Mouse (Mus musculus) stomach, embryonic 16.5 days (tissue): Measurements from ENCODE around the gene Wbp2. TPM values are rescaled to one million over a fixed set of nuclear protein-coding genes. Genes with fewer than 3 reads are reported as not detected.
"Not testable (repeated sequence)": the region's sequence is repeated elsewhere in the genome, so short reads cannot be mapped to it uniquely, and the experiment has no call there.

Experiments used
- ATAC-seq: fragments of 200-750 bp; cut with Nextera tagmentation; 2 replicates; pipeline ENCODE4 v1.8.0; 2017; ENCODE audit warnings: moderate number of reproducible peaks, moderate TSS enrichment; ENCODE audit not compliant: insufficient read depth, low FRiP score
- H3K27ac ChIP-seq: fragments of 300-500 bp; sonication (generic); 2 replicates; pipeline ENCODE4 v1.5.1; 2014; ENCODE audit warnings: low read length
- H3K27me3 ChIP-seq: fragments of 300-500 bp; sonication (generic); 2 replicates; pipeline ENCODE4 v1.6.1; 2014; ENCODE audit warnings: low read length, control low read depth, mixed read lengths; ENCODE audit not compliant: control insufficient read depth, insufficient read depth
- H3K36me3 ChIP-seq: fragments of 300-500 bp; sonication (generic); 2 replicates; pipeline ENCODE4 v1.6.1; 2014; ENCODE audit warnings: low read length; ENCODE audit not compliant: control insufficient read depth, insufficient read depth
- H3K4me1 ChIP-seq: fragments of 300-500 bp; sonication (generic); 2 replicates; pipeline ENCODE4 v1.6.1; 2014; ENCODE audit warnings: low read length, control low read depth, mixed read lengths; ENCODE audit not compliant: control insufficient read depth, insufficient read depth
- H3K4me2 ChIP-seq: fragments of 300-500 bp; sonication (generic); 2 replicates; pipeline ENCODE4 v1.6.1; 2014; ENCODE audit warnings: low read depth, low read length, mixed read lengths
- H3K4me3 ChIP-seq: fragments of 300-500 bp; sonication (generic); replicated peaks from 2 replicates; pipeline ENCODE4 v1.5.1; 2014; ENCODE audit warnings: mild to moderate bottlenecking, low read length
- H3K9ac ChIP-seq: fragments of 300-500 bp; sonication (generic); 2 replicates; pipeline ENCODE4 v1.6.1; 2014; ENCODE audit warnings: low read length
- H3K9me3 ChIP-seq: fragments of 300-500 bp; sonication (generic); replicated peaks from 2 replicates; pipeline ENCODE4 v1.6.1; 2016; ENCODE audit warnings: low read length, control low read depth; ENCODE audit not compliant: control insufficient read depth
- whole genome bisulfite sequencing: fragments of 180-500 bp; shearing (Covaris S2); extraction: QIAGEN DNeasy Blood & Tissue Kit; methylation state at CpG from one replicate; pipeline ENCODE4 v1.1.7; 2014; 5-methylcytosine and 5-hydroxymethylcytosine counted together
- polyA plus RNA-seq: library from polyadenylated mRNA; unstranded; fragments of >200 nt; fragmentation: Nextera tagmentation; extraction: Ambion mirVana; gene quantifications from 2 replicates; pipeline ENCODE4 v1.2.1, GENCODE M21; 2015

The Wbp2 gene
- polyA plus RNA-seq, 1 experiment from 2014 or later, result 81.8 TPM

- WGBS, result 84% methylated on average over 9 of the region's 9 CpGs
- H3K4me2 ChIP-seq, result peak overlapping the region; percentile 58
Observed at GRCm38 (mm10) chr11:116129091-116129790, 42.4 kb upstream of the Wbp2 start.

GRCm38 (mm10) chr11:116127986-116128385 lies 41.2 kb upstream of the Wbp2 start:
- Histone ChIP-seq H3K4me2 (peak overlapping the region; percentile 45), H3K4me3 (no peak overlapping the region), H3K27me3 (no peaks in the 10 kb centered on the region), H3K36me3 (peaks cover 15% of the 10 kb centered on the region), H3K27ac (peak overlapping the region; percentile 75; the same call in 1 of the 2 replicates), H3K9me3 (no peaks in the 10 kb centered on the region), H3K9ac (peak overlapping the region; percentile 65), H3K4me1 (peaks cover 40% of the 10 kb centered on the region)
- WGBS, result 71% methylated on average over 9 of the region's 9 CpGs
- no peak for ATAC-seq

More at GRCm38 (mm10) chr11:116129091-116129790, 42.4 kb upstream of the Wbp2 start:
- H3K27me3 ChIP-seq, result no peaks in the 10 kb centered on the region
- ATAC-seq, result no peak
- no peak overlapping the region for H3K27ac ChIP-seq
- peaks cover 40% of the 10 kb centered on the region for H3K4me1 ChIP-seq
- peak overlapping the region; percentile 89 for H3K9ac ChIP-seq
- H3K9me3 ChIP-seq, result no peaks in the 10 kb centered on the region
- peaks cover 15% of the 10 kb centered on the region for H3K36me3 ChIP-seq
- H3K4me3 ChIP-seq, result peak overlapping the region; percentile 70

DNA sequence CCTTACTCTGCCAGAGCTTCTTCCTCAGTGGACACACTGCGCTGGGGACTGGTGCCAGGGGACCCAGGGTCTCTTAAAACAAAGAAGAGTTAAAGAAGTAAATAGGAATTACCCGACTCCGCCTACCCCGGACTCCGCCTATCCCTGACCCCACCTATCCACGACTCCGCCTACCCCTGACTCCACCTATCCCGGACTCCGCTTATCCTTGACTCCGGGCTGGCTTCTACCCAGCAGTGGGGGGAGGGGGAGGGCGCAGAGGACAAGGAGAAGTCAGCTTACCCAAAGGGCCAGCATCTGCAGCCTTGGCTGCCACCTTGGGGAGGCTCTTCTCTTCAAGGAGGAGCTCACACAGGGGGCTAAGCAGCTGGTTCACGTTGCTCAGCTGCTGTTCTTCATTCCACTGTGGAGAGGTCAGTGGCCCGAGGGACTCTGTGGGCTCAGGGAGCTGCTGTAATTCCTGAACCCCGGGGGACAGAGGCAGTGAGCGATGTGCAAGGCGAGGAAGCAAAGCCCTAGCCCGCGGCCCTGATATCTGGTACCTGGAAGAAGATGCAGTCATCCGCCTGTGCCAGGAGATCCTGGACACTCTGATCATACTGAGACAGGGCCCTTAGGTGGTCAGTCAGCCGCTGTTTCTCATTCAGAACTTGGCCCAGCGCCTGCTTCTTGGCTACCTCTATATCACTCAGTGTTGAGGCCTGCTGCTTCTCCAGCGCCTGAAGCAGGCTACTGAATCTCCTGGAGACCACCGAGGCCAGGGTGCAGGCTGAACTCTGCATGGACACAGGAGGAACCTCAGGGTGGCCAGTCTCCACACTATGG lies 40.6 kb upstream of the Wbp2 start, which contains the start of gene Trim47:
Gene Trim47, minus strand, starts transcription at position 55 of the 825 bp plus-strand sequence.
- ATAC-seq, result peak; percentile 54
- Histone ChIP-seq H3K36me3 (peaks cover 15% of the 10 kb centered on the region), H3K9me3 (no peaks in the 10 kb centered on the region), H3K4me1 (peaks cover 35% of the 10 kb centered on the region), H3K4me2 (peak within 1 kb of the TSS; percentile 45), H3K27ac (peak within 1 kb of the TSS; percentile 75), H3K27me3 (no peaks in the 10 kb centered on the region), H3K9ac (peak within 1 kb of the TSS; percentile 65), H3K4me3 (peak within 1 kb of the TSS; percentile 9; the same call in 1 of the 2 replicates)
- WGBS, result 28% methylated on average over 23 of the region's 23 CpGs

- Histone ChIP-seq H3K9ac (no peak overlapping the region), H3K27ac (no peak overlapping the region), H3K9me3 (no peaks in the 10 kb centered on the region), H3K4me2 (no peak overlapping the region), H3K4me1 (peaks cover 31% of the 10 kb centered on the region), H3K27me3 (no peaks in the 10 kb centered on the region), H3K4me3 (no peak overlapping the region), H3K36me3 (peaks cover 15% of the 10 kb centered on the region)
- 91% methylated on average over 15 of the region's 15 CpGs for WGBS
- no peak for ATAC-seq
Observed at GRCm38 (mm10) chr11:116126261-116126660, 39.5 kb upstream of the Wbp2 start.

GRCm38 (mm10) chr11:116121731-116122245 lies 35.0 kb upstream of the Wbp2 start:
- not testable (repeated sequence) for H3K4me1 ChIP-seq, H3K4me2 ChIP-seq, H3K4me3 ChIP-seq, ATAC-seq, H3K9ac ChIP-seq, H3K27me3 ChIP-seq, H3K9me3 ChIP-seq, H3K27ac ChIP-seq
- 91% methylated on average over 8 of the region's 8 CpGs for WGBS
- H3K36me3 ChIP-seq, result peaks cover 18% of the 10 kb centered on the region

- H3K9ac ChIP-seq, result no peak overlapping the region
- 0 out of 2 replicates have a peak, but pooled peaks cover 3% of the 10 kb centered on the region for H3K36me3 ChIP-seq
- H3K4me1 ChIP-seq, result no peaks in the 10 kb centered on the region
- no peaks in the 10 kb centered on the region for H3K27me3 ChIP-seq
- H3K9me3 ChIP-seq, result no peaks in the 10 kb centered on the region
- no peak overlapping the region for H3K4me2 ChIP-seq
- H3K27ac ChIP-seq, result no peak overlapping the region
- H3K4me3 ChIP-seq, result no peak overlapping the region
- no peak for ATAC-seq
Observed at GRCm38 (mm10) chr11:116117819-116118218, 31.0 kb upstream of the Wbp2 start.

- H3K4me2 ChIP-seq, result no peak overlapping the region
- no peak overlapping the region for H3K9ac ChIP-seq
- 0 out of 2 replicates have a peak, but pooled peaks cover 3% of the 10 kb centered on the region for H3K36me3 ChIP-seq
- WGBS, result 66% methylated on average over 12 of the region's 12 CpGs
- no peaks in the 10 kb centered on the region for H3K9me3 ChIP-seq
- ATAC-seq, result no peak
- H3K4me3 ChIP-seq, result no peak overlapping the region
- H3K27me3 ChIP-seq, result no peaks in the 10 kb centered on the region
- H3K4me1 ChIP-seq, result no peaks in the 10 kb centered on the region
- no peak overlapping the region for H3K27ac ChIP-seq
Observed at GRCm38 (mm10) chr11:116117241-116117640, 30.4 kb upstream of the Wbp2 start.

DNA sequence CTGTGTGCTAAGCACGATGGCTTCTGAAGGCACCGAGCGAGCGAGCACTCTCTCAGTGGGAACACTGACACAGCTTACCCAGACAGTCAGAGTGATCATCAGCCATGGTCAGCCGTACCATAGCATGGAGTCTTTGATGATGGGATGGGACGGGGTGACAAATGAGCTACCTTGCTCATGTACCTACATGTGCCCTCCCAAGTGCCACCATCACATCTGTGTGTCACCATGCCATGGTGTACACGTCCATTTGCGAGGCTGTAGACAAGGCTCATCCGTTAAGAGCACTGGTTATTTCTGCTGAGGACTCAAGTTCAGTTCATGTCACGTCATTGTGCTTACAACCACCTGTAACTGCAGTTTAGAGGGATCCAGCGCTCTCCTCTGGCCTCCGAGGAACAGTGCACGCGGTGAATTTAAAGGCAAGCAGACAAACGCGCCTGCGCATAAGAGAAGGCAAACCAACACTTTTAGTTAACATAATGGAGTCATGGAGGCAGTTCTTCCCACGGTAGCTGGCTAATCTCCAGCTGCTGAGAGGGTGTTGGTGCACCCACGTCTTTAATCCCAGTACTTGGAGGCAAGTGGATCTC lies 24.9 kb upstream of the Wbp2 start:
- WGBS, result 88% methylated on average over 19 of the region's 19 CpGs
- no peak overlapping the region for H3K4me3 ChIP-seq
- H3K9me3 ChIP-seq, result no peaks in the 10 kb centered on the region
- peaks cover 33% of the 10 kb centered on the region for H3K4me1 ChIP-seq
- no peak overlapping the region for H3K27ac ChIP-seq
- no peak overlapping the region for H3K9ac ChIP-seq
- H3K27me3 ChIP-seq, result peaks cover 18% of the 10 kb centered on the region
- no peak overlapping the region for H3K4me2 ChIP-seq
- H3K36me3 ChIP-seq, result no peaks in the 10 kb centered on the region
- ATAC-seq, result no peak
